ENCODE assay signal across 23 mouse cellular contexts in the genomic region with DNA sequence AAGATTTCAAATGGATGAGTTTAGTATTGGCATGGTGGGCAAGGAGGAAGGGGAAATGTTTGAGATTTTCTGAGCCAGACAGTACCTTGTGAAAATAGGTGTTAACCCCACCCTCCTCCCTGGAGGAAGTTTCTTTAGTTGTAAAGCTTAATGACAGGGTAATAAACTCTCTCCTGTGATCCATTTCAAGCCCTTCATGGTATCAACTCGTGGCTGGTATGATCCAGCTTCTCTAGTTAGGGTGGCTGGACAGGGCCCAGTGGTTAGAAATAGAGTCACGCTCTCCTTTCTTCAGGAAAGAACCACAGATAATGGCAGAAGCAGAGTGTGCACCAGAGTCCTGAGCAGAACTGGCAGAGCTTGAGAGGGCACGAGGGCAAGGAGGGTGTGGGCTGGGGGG.
"Had no signal": no experiment of that assay in that cellular context is flagged by ENCODE, and none has a peak within 500 bp of the region (broad histone marks: within the 10 kb centered on the region; RNA-seq: fewer than 3 reads in every experiment).

No protein-coding gene starts in this region.

- ATAC-seq: liver, embryonic 12.5 days; midbrain, embryonic 13.5 days; midbrain, embryonic 16.5 days had no signal

- H3K9ac ChIP-seq: limb, embryonic 13.5 days; liver, embryonic 12.5 days; liver, embryonic 15.5 days; lung, embryonic 15.5 days; midbrain, embryonic 13.5 days had no signal

- H3K4me2 ChIP-seq: limb, embryonic 13.5 days; liver, embryonic 12.5 days; liver, embryonic 15.5 days; lung, embryonic 15.5 days; midbrain, embryonic 13.5 days; neural tube, embryonic 13.5 days had no signal

- DNase-seq: kidney, adult 9 months; kidney, postnatal 25 days; layer of hippocampus, adult 9-11 months; liver; lung, adult 18-20 months; lung, postnatal 10 days; lung, postnatal 36 days; thymus, adult 2 months; thymus, postnatal 14 days; thymus, postnatal 4 days had no signal

- H3K27me3 ChIP-seq: lung, embryonic 15.5 days; midbrain, embryonic 13.5 days; neural tube, embryonic 13.5 days had no signal

- H3K36me3 ChIP-seq: limb, embryonic 10.5 days; limb, embryonic 13.5 days; liver, embryonic 12.5 days; liver, embryonic 15.5 days; lung, embryonic 15.5 days; midbrain, embryonic 13.5 days; neural tube, embryonic 13.5 days had no signal

- H3K27ac ChIP-seq: kidney, postnatal 0 days; layer of hippocampus, adult 2 months; limb, embryonic 10.5 days; limb, embryonic 13.5 days; liver, embryonic 12.5 days; liver, embryonic 15.5 days; lung, embryonic 15.5 days had no signal

- H3K9me3 ChIP-seq: limb, embryonic 10.5 days; limb, embryonic 13.5 days; liver, embryonic 12.5 days; liver, embryonic 15.5 days; lung, embryonic 15.5 days; megakaryocyte, embryonic 14.5 days; midbrain, embryonic 10.5 days; midbrain, embryonic 13.5 days; neural tube, embryonic 13.5 days had no signal

- H3K4me3 ChIP-seq: layer of hippocampus, adult 2 months; limb, embryonic 10.5 days; limb, embryonic 13.5 days; liver, embryonic 12.5 days; liver, embryonic 15.5 days; lung, embryonic 15.5 days; megakaryocyte, embryonic 14.5 days; midbrain, embryonic 10.5 days; midbrain, embryonic 13.5 days; myocyte; neural tube, embryonic 13.5 days had no signal

- H3K4me1 ChIP-seq: liver, embryonic 12.5 days; megakaryocyte, embryonic 14.5 days had no signal
